Mouse (Mus musculus): ENCODE measurements around the gene Zfp574. TPM values are rescaled to one million over a fixed set of nuclear protein-coding genes. Genes with fewer than 3 reads are reported as not detected.
A peak's percentile ranks its signal among the peaks of the same experiment; 100 is the strongest.
"Not testable (repeated sequence)": the region's sequence is repeated elsewhere in the genome, so short reads cannot be mapped to it uniquely, and the experiment has no call there.

The Zfp574 gene
- 10 to 100 TPM; 13.5 to 16.3 TPM for total RNA-seq (2021)

- no peak for DNase-seq
These were observed at the start of gene Zfp574, which contains the start of gene Grik5 for GRCm38 (mm10) chr7:25071979-25072715. TSS of gene Zfp574 (plus strand) at chr7:25072567. TSS of gene Grik5 (minus strand) at chr7:25072346.

GRCm38 (mm10) chr7:25025855-25026439 is 46.4 kb upstream of the Zfp574 start:
- DNase-seq, result peak; percentile 66

GRCm38 (mm10) chr7:25026452-25026851 is 45.9 kb upstream of the Zfp574 start:
- no peak for DNase-seq

- DNase-seq, result peak; percentile 89
These were observed 42.2 kb upstream of the Zfp574 start for GRCm38 (mm10) chr7:25030032-25030753.

- DNase-seq, result no peak
These were observed 40.8 kb upstream of the Zfp574 start for GRCm38 (mm10) chr7:25031528-25031927.

- no peak for DNase-seq
These were observed 37.6 kb upstream of the Zfp574 start for GRCm38 (mm10) chr7:25034796-25035195.

- DNase-seq, result peak; percentile 79
These were observed 36.5 kb upstream of the Zfp574 start for GRCm38 (mm10) chr7:25035916-25036315.

GRCm38 (mm10) chr7:25041921-25042320 is 30.4 kb upstream of the Zfp574 start:
- DNase-seq, result no peak

GRCm38 (mm10) chr7:25044599-25044998 is 27.8 kb upstream of the Zfp574 start:
- DNase-seq, result not testable (repeated sequence)

GRCm38 (mm10) chr7:25047363-25047762 is 25.0 kb upstream of the Zfp574 start:
- DNase-seq, result no peak

- DNase-seq, result no peak
These were observed 23.0 kb upstream of the Zfp574 start for GRCm38 (mm10) chr7:25049295-25049930.

- no peak for DNase-seq
These were observed 19.8 kb upstream of the Zfp574 start for GRCm38 (mm10) chr7:25052587-25052986.

GRCm38 (mm10) chr7:25056951-25057350 is 15.4 kb upstream of the Zfp574 start:
- DNase-seq, result no peak

- no peak for DNase-seq
These were observed 14.5 kb upstream of the Zfp574 start for GRCm38 (mm10) chr7:25057888-25058287.

- no peak for DNase-seq
These were observed 14.0 kb upstream of the Zfp574 start for GRCm38 (mm10) chr7:25058394-25058793.

GRCm38 (mm10) chr7:25058836-25059235 is 13.5 kb upstream of the Zfp574 start:
- peak; percentile 39 for DNase-seq

- no peak for DNase-seq
These were observed 9.0 kb upstream of the Zfp574 start for GRCm38 (mm10) chr7:25063346-25063745.

GRCm38 (mm10) chr7:25063900-25064299 is 8.5 kb upstream of the Zfp574 start:
- DNase-seq, result no peak

- no peak for DNase-seq
These were observed 5.0 kb upstream of the Zfp574 start for GRCm38 (mm10) chr7:25067338-25067737.

GRCm38 (mm10) chr7:25067909-25068656 is 4.3 kb upstream of the Zfp574 start:
- DNase-seq, result no peak

GRCm38 (mm10) chr7:25068724-25069123 is 3.6 kb upstream of the Zfp574 start:
- DNase-seq, result no peak

All from heart, postnatal 4 days (tissue).